Mouse (Mus musculus): ENCODE data around the gene Foxc1. TPM values are rescaled to one million over a fixed set of nuclear protein-coding genes. Genes with fewer than 3 reads are reported as not detected.

Foxc1 gene
- polyA plus RNA-seq, 1 experiment from 2014 or later = 1.1 TPM

Other genes starting within 250 kb of the Foxc1 start
- not detected in 2 replicates for gene A530084C06Rik, start 247.3 kb upstream of the Foxc1 start, polyA plus RNA-seq (2015; fragmentation: Nextera tagmentation; extraction: Ambion mirVana)
- gene Foxf2, start 180.8 kb upstream of the Foxc1 start, polyA plus RNA-seq (2015; fragmentation: Nextera tagmentation; extraction: Ambion mirVana) = 2.9 and 3.4 TPM in 2 replicates